ENCODE assay signal across 16 mouse cellular contexts in genomic region chr9:41451738-41452137, GRCm38 (mm10).
DNase-seq lines count a peak whose midpoint lies in the region; ATAC-seq and TF ChIP-seq lines count a peak whose summit lies in the region.
"Had no signal": no experiment of that assay in that cellular context is flagged by ENCODE, and none has a peak within 500 bp of the region (broad histone marks: within the 10 kb centered on the region; RNA-seq: fewer than 3 reads in every experiment).

No protein-coding gene starts in this region.

- TF ChIP-seq CTCF in brain, embryonic 14.5 days (IDR thresholded peaks at IDR 0.05; ENCODE audit: borderline replicate concordance, extremely low read depth, insufficient read depth, insufficient read length), result no peak
- TF ChIP-seq CTCF in kidney, adult 2 months (conservative IDR thresholded peaks at IDR 0.05; ENCODE audit: insufficient read depth, insufficient read length, low read depth, low read length), result no peak

- peaks cover 23% of the 10 kb centered on the region for H3K4me1 ChIP-seq in heart, embryonic 11.5 days (ENCODE audit: control insufficient read depth, insufficient read depth, low read length)
- H3K4me1 ChIP-seq in heart, embryonic 12.5 days (replicated peaks), result peaks cover 28% of the 10 kb centered on the region
- H3K4me1 ChIP-seq in limb, embryonic 12.5 days (replicated peaks), result peaks cover 35% of the 10 kb centered on the region
- peaks cover 33% of the 10 kb centered on the region for H3K4me1 ChIP-seq in limb, embryonic 10.5 days
- peaks cover 35% of the 10 kb centered on the region for H3K4me1 ChIP-seq in midbrain, embryonic 15.5 days
- H3K4me1 ChIP-seq in kidney, adult 2 months (ENCODE audit: control insufficient read depth, insufficient read depth, low read length), result no peaks in the 10 kb centered on the region
- H3K4me1 ChIP-seq: liver, embryonic 12.5 days had no signal

- H3K27ac ChIP-seq in heart, embryonic 11.5 days (ENCODE audit: low read depth, low read length), result peak overlapping the region; percentile 17; the same call in 1 of the 2 replicates
- no peak overlapping the region for H3K27ac ChIP-seq in heart, embryonic 12.5 days (ENCODE audit: poor library complexity, severe bottlenecking)
- 0 out of 2 replicates have a peak overlapping the region, but pooled peaks have one; percentile 29 for H3K27ac ChIP-seq in limb, embryonic 12.5 days
- H3K27ac ChIP-seq in limb, embryonic 10.5 days, result no peak overlapping the region
- H3K27ac ChIP-seq in midbrain, embryonic 15.5 days, result peak overlapping the region; percentile 41; the same call in 1 of the 2 replicates
- H3K27ac ChIP-seq in kidney, adult 2 months (ENCODE audit: insufficient read depth, low read depth, low read length), result no peak overlapping the region
- H3K27ac ChIP-seq: liver, embryonic 12.5 days had no signal

- no peak overlapping the region for H3K4me3 ChIP-seq in heart, embryonic 11.5 days (ENCODE audit: low read depth, low read length)
- no peak overlapping the region for H3K4me3 ChIP-seq in heart, embryonic 12.5 days
- H3K4me3 ChIP-seq in limb, embryonic 12.5 days (replicated peaks), result no peak overlapping the region
- H3K4me3 ChIP-seq in limb, embryonic 10.5 days, result no peak overlapping the region
- no peak overlapping the region for H3K4me3 ChIP-seq in midbrain, embryonic 15.5 days
- H3K4me3 ChIP-seq in kidney, adult 2 months (ENCODE audit: insufficient read depth, low read depth, low read length), result no peak overlapping the region
- H3K4me3 ChIP-seq: liver, embryonic 12.5 days had no signal

- no peak overlapping the region for H3K9ac ChIP-seq in heart, embryonic 11.5 days (ENCODE audit: low read depth, low read length)
- H3K9ac ChIP-seq in heart, embryonic 12.5 days, result no peak overlapping the region
- H3K9ac ChIP-seq in limb, embryonic 12.5 days (replicated peaks), result no peak overlapping the region
- H3K9ac ChIP-seq in midbrain, embryonic 15.5 days, result no peak overlapping the region
- H3K9ac ChIP-seq: liver, embryonic 12.5 days had no signal

- no peak for ATAC-seq in heart, embryonic 11.5 days (replicated peaks; ENCODE audit: insufficient number of reproducible peaks, low FRiP score, low TSS enrichment)
- ATAC-seq in heart, embryonic 12.5 days (ENCODE audit: insufficient number of reproducible peaks, low FRiP score), result no peak
- no peak for ATAC-seq in limb, embryonic 12.5 days (ENCODE audit: insufficient number of reproducible peaks, insufficient read depth, low FRiP score, low TSS enrichment, low read depth)
- no peak for ATAC-seq in midbrain, embryonic 15.5 days (replicated peaks)
- no peak for ATAC-seq in megakaryocyte progenitor cell, adult 5-6 weeks (replicated peaks; ENCODE audit: poor library complexity)
- ATAC-seq: liver, embryonic 12.5 days had no signal

- no peak overlapping the region for H3K4me2 ChIP-seq in heart, embryonic 11.5 days
- no peak overlapping the region for H3K4me2 ChIP-seq in heart, embryonic 12.5 days
- no peak overlapping the region for H3K4me2 ChIP-seq in limb, embryonic 12.5 days
- no peak overlapping the region for H3K4me2 ChIP-seq in midbrain, embryonic 15.5 days
- H3K4me2 ChIP-seq: liver, embryonic 12.5 days had no signal

- TF ChIP-seq POLR2A in brain, embryonic 14.5 days (IDR thresholded peaks at IDR 0.05; ENCODE audit: borderline replicate concordance, extremely low read depth, insufficient read depth, insufficient read length, poor library complexity, severe bottlenecking), result no peak
- TF ChIP-seq POLR2A in kidney, adult 2 months (IDR thresholded peaks at IDR 0.05; ENCODE audit: low read depth, low read length), result no peak

- no peaks in the 10 kb centered on the region for H3K9me3 ChIP-seq in heart, embryonic 11.5 days (replicated peaks; ENCODE audit: control insufficient read depth, low read length)
- H3K9me3 ChIP-seq in heart, embryonic 12.5 days (replicated peaks), result no peaks in the 10 kb centered on the region
- H3K9me3 ChIP-seq in limb, embryonic 12.5 days, result no peaks in the 10 kb centered on the region
- H3K9me3 ChIP-seq in limb, embryonic 10.5 days (replicated peaks), result no peaks in the 10 kb centered on the region
- H3K9me3 ChIP-seq in midbrain, embryonic 15.5 days, result no peaks in the 10 kb centered on the region
- H3K9me3 ChIP-seq: G1E; liver, embryonic 12.5 days had no signal

- DNase-seq in limb, embryonic 10.5 days (ENCODE audit: low spot score), result no peak
- DNase-seq in brain, embryonic 14.5 days (ENCODE audit: low read depth), result peak; percentile 67
- DNase-seq in kidney, adult 2 months, result no peak
- DNase-seq: adrenal gland, adult 8-10 months; cerebellum, adult 8-10 months; gastrocnemius, postnatal 10 days; kidney, adult 11 months; kidney, postnatal 25 days; thymus, postnatal 36 days had no signal

- no peaks in the 10 kb centered on the region for H3K36me3 ChIP-seq in heart, embryonic 11.5 days (ENCODE audit: control insufficient read depth, insufficient read depth, low read length)
- H3K36me3 ChIP-seq in heart, embryonic 12.5 days, result no peaks in the 10 kb centered on the region
- H3K36me3 ChIP-seq in limb, embryonic 12.5 days, result no peaks in the 10 kb centered on the region
- no peaks in the 10 kb centered on the region for H3K36me3 ChIP-seq in limb, embryonic 10.5 days
- no peaks in the 10 kb centered on the region for H3K36me3 ChIP-seq in midbrain, embryonic 15.5 days (replicated peaks)
- H3K36me3 ChIP-seq in kidney, adult 2 months (ENCODE audit: control insufficient read depth, insufficient read depth, low read length), result no peaks in the 10 kb centered on the region
- H3K36me3 ChIP-seq: G1E; liver, embryonic 12.5 days had no signal

- WGBS in heart, embryonic 11.5 days (ENCODE audit: insufficient replicate concordance), result 47% methylated on average over 3 of the region's 3 CpGs
- WGBS in heart, embryonic 12.5 days, result 50% methylated on average over 3 of the region's 3 CpGs
- 85% methylated on average over 3 of the region's 3 CpGs for WGBS in limb, embryonic 12.5 days
- 90% methylated on average over 3 of the region's 3 CpGs for WGBS in limb, embryonic 10.5 days
- 61% methylated on average over 3 of the region's 3 CpGs for WGBS in midbrain, embryonic 15.5 days
- WGBS in kidney, adult 2 months, result 79% methylated on average over 3 of the region's 3 CpGs

- H3K27me3 ChIP-seq in heart, embryonic 11.5 days (ENCODE audit: control insufficient read depth, insufficient read depth, low read length), result no peaks in the 10 kb centered on the region
- no peaks in the 10 kb centered on the region for H3K27me3 ChIP-seq in heart, embryonic 12.5 days (replicated peaks)
- no peaks in the 10 kb centered on the region for H3K27me3 ChIP-seq in limb, embryonic 12.5 days
- no peaks in the 10 kb centered on the region for H3K27me3 ChIP-seq in limb, embryonic 10.5 days (ENCODE audit: low read depth, poor library complexity, severe bottlenecking)
- H3K27me3 ChIP-seq in midbrain, embryonic 15.5 days (replicated peaks), result no peaks in the 10 kb centered on the region
- H3K27me3 ChIP-seq in kidney, adult 2 months (replicated peaks; ENCODE audit: control insufficient read depth, insufficient read depth, low read length), result no peaks in the 10 kb centered on the region
- H3K27me3 ChIP-seq: liver, embryonic 12.5 days had no signal

Comparison
In these comparisons a context has a peak if more than half of its experiments do, and no peak if none do; other contexts are left out.
1. H3K27ac ChIP-seq: peak in heart, embryonic 11.5 days (single experiment), limb, embryonic 12.5 days (single experiment) and midbrain, embryonic 15.5 days (single experiment); none in heart, embryonic 12.5 days (single experiment), limb, embryonic 10.5 days (single experiment) and kidney, adult 2 months (single experiment).